Mouse (Mus musculus) activated CD4-positive, CD25-positive, alpha-beta regulatory T cell (primary cell): Measurements from ENCODE around the gene Vmn2r26. TPM values are rescaled to one million over a fixed set of nuclear protein-coding genes. Genes with fewer than 3 reads are reported as not detected.

Experiments used
- polyA plus RNA-seq, 2 experiments: library from polyadenylated mRNA; unstranded; fragments of 100-300 nt; shearing (Covaris generic); gene quantifications; one replicate each; pipeline ENCODE4 v1.2.1; 2017

Vmn2r26 gene
- not detected for polyA plus RNA-seq

DNA sequence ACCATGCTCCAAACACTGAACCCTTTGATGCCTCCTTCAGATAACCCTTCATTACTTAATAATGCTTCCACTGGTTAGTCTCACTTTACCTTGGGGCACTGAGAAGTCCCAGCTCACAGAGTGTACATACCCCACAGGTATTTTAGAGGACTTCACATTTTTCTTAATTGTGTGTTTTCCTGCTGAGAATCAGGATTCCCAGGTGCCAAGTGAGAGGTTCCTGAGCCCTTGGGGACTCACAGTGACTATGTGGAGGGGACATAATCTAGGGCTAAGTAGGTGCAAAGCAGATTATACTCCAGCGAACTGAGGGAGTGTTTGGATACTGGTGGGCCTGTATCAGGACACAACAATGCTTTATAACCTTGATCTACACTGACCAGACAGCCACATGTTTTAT, at the start of gene Vmn2r26:
Gene Vmn2r26, plus strand, starts transcription at position 301 of the 400 bp plus-strand sequence.

Other genes with a start within 250 kb of the Vmn2r26 start
- gene Vmn2r24, start 245.7 kb upstream of the Vmn2r26 start, polyA plus RNA-seq: under 1 TPM in 1 of 2 experiments, not detected in 1; 0.18 TPM
- gene Vmn2r25, start 171.1 kb upstream of the Vmn2r26 start, polyA plus RNA-seq: not detected
- not detected for gene Vmn2r27, start 207.3 kb downstream of the Vmn2r26 start, polyA plus RNA-seq